Mouse (Mus musculus) layer of hippocampus, adult 11-12 months (tissue): ENCODE results near the gene Pip4k2c.

Experiments
- DNase-seq: peaks from one replicate; pipeline ENCODE4 v3.0.0; 2022; ENCODE audit warnings: low spot score

Gene Pip4k2c

GRCm38 (mm10) chr10:127189116-127189650 lies 22.2 kb downstream of the Pip4k2c start:
- no peak for DNase-seq

GRCm38 (mm10) chr10:127188465-127189115 lies 22.8 kb downstream of the Pip4k2c start:
- DNase-seq = peak; percentile 61

GRCm38 (mm10) chr10:127188079-127188453 lies 23.3 kb downstream of the Pip4k2c start:
- peak; percentile 9 for DNase-seq

GRCm38 (mm10) chr10:127187371-127188078 lies 23.9 kb downstream of the Pip4k2c start:
- peak; percentile 85 for DNase-seq

- DNase-seq = peak; percentile 5
Observed at GRCm38 (mm10) chr10:127186451-127186850, 24.9 kb downstream of the Pip4k2c start.

- peak; percentile 6 for DNase-seq
Observed at GRCm38 (mm10) chr10:127185506-127185905, 25.9 kb downstream of the Pip4k2c start.

GRCm38 (mm10) chr10:127185101-127185500 lies 26.3 kb downstream of the Pip4k2c start:
- peak; percentile 39 for DNase-seq

- no peak for DNase-seq
Observed at GRCm38 (mm10) chr10:127183759-127184158, 27.6 kb downstream of the Pip4k2c start.

- DNase-seq = no peak
Observed at GRCm38 (mm10) chr10:127182624-127183023, 28.8 kb downstream of the Pip4k2c start.

GRCm38 (mm10) chr10:127181566-127181965 lies 29.8 kb downstream of the Pip4k2c start:
- DNase-seq = no peak

GRCm38 (mm10) chr10:127180695-127181047 lies 30.7 kb downstream of the Pip4k2c start:
- no peak for DNase-seq

- peak; percentile 50 for DNase-seq
Observed at GRCm38 (mm10) chr10:127179871-127180694, 31.3 kb downstream of the Pip4k2c start, which contains the start of gene Slc26a10. Gene Slc26a10 (minus strand): TSS chr10:127180645.

- peak; percentile 15 for DNase-seq
Observed at GRCm38 (mm10) chr10:127178286-127179027, 32.9 kb downstream of the Pip4k2c start.

- DNase-seq = peak; percentile 79
Observed at GRCm38 (mm10) chr10:127177719-127178118, 33.7 kb downstream of the Pip4k2c start.

GRCm38 (mm10) chr10:127177235-127177634 lies 34.1 kb downstream of the Pip4k2c start:
- DNase-seq = no peak

- DNase-seq = no peak
Observed at GRCm38 (mm10) chr10:127176756-127177155, 34.6 kb downstream of the Pip4k2c start.

- no peak for DNase-seq
Observed at GRCm38 (mm10) chr10:127176228-127176627, 35.2 kb downstream of the Pip4k2c start.

- no peak for DNase-seq
Observed at GRCm38 (mm10) chr10:127174170-127174569, 37.2 kb downstream of the Pip4k2c start.

GRCm38 (mm10) chr10:127173148-127174065 lies 38.0 kb downstream of the Pip4k2c start:
- no peak for DNase-seq

- DNase-seq = no peak
Observed at GRCm38 (mm10) chr10:127171631-127172200, 39.7 kb downstream of the Pip4k2c start.
